9 mouse cellular contexts compared by ENCODE assay signal in genomic region chr19:21563789-21564460, GRCm38 (mm10).
A peak's percentile ranks its signal among the peaks of the same experiment; 100 is the strongest.
DNase-seq lines count a peak whose midpoint lies in the region; ATAC-seq and TF ChIP-seq lines count a peak whose summit lies in the region.
"Had no signal": no experiment of that assay in that cellular context is flagged by ENCODE, and none has a peak within 500 bp of the region (broad histone marks: within the 10 kb centered on the region; RNA-seq: fewer than 3 reads in every experiment).

No protein-coding gene starts in this region.

- peak; percentile 62 for DNase-seq in ES-E14 (ENCODE audit: low read depth, low spot score)
- peak; percentile 91 for DNase-seq in forebrain, embryonic 14.5 days (ENCODE audit: low spot score)
- peak; percentile 86 for DNase-seq in heart, postnatal 4 days
- DNase-seq in layer of hippocampus, adult 18-20 months (ENCODE audit: low spot score in 2 of 2) = peak; percentile 72 to 91
- peak; percentile 83 for DNase-seq in lung, postnatal 14 days
- peak; percentile 67 for DNase-seq in ovary, postnatal 36 days (ENCODE audit: low spot score)
- peak; percentile 76 for DNase-seq in thymus, postnatal 14 days

- in situ Hi-C loops in ES-E14 (cut with MboI; ENCODE audit: low sequenced_read_pairs in 2 of 2, unreplicated experiment in 2 of 2) = loop anchor here (10.0 to 25.0 kb wide), 2 partner anchors 177 to 189 kb away; no protein-coding TSS in a partner anchor

- H3K27ac ChIP-seq in ES-E14 (ENCODE audit: insufficient read depth, low read depth, low read length, poor library complexity, severe bottlenecking) = no peak overlapping the region
- H3K27ac ChIP-seq in forebrain, embryonic 14.5 days (ENCODE audit: low read depth, low read length) = no peak overlapping the region
- H3K27ac ChIP-seq: limb, embryonic 15.5 days had no signal

- WGBS in forebrain, embryonic 14.5 days = 24% methylated on average over 11 of the region's 11 CpGs

- no peaks in the 10 kb centered on the region; the same call in 1 of the 2 replicates for H3K9me3 ChIP-seq in ES-E14 (ENCODE audit: control insufficient read depth, insufficient read depth, low read depth, low read length)
- H3K9me3 ChIP-seq in forebrain, embryonic 14.5 days (replicated peaks; ENCODE audit: control insufficient read depth, low read length) = no peaks in the 10 kb centered on the region
- H3K9me3 ChIP-seq: limb, embryonic 15.5 days had no signal

- H3K36me3 ChIP-seq in ES-E14 (ENCODE audit: control insufficient read depth, insufficient read depth, low read length, poor library complexity, severe bottlenecking) = no peaks in the 10 kb centered on the region
- no peaks in the 10 kb centered on the region for H3K36me3 ChIP-seq in forebrain, embryonic 14.5 days (ENCODE audit: control insufficient read depth, insufficient read depth, low read length)
- H3K36me3 ChIP-seq: limb, embryonic 15.5 days had no signal

- 0 out of 4 replicates have a peak overlapping the region, but pooled peaks of 1 of the 2 experiments have one; percentile 6 for H3K4me3 ChIP-seq in ES-E14 (ENCODE audit: insufficient read depth in 1 of 2, low read depth in 1 of 2, low read length in 2 of 2, poor library complexity in 1 of 2, severe bottlenecking in 1 of 2)
- H3K4me3 ChIP-seq in forebrain, embryonic 14.5 days (ENCODE audit: low read depth, low read length) = no peak overlapping the region
- H3K4me3 ChIP-seq: limb, embryonic 15.5 days had no signal

- no peaks in the 10 kb centered on the region for H3K27me3 ChIP-seq in forebrain, embryonic 14.5 days (replicated peaks; ENCODE audit: control insufficient read depth, insufficient read depth, low read length)
- H3K27me3 ChIP-seq: limb, embryonic 15.5 days had no signal

- no peaks in the 10 kb centered on the region; a peak in 1 of 4 replicates for H3K4me1 ChIP-seq in ES-E14 (ENCODE audit: control insufficient read depth in 2 of 2, insufficient read depth in 2 of 2, low read length in 2 of 2, poor library complexity in 1 of 2)
- no peaks in the 10 kb centered on the region for H3K4me1 ChIP-seq in forebrain, embryonic 14.5 days (ENCODE audit: control insufficient read depth, insufficient read depth, low read length)
- H3K4me1 ChIP-seq: limb, embryonic 15.5 days had no signal

- H3K9ac ChIP-seq in ES-E14 (ENCODE audit: insufficient read depth, low read depth, low read length, poor library complexity, severe bottlenecking) = no peak overlapping the region
- no peak overlapping the region for H3K9ac ChIP-seq in forebrain, embryonic 14.5 days (ENCODE audit: low read length)
- H3K9ac ChIP-seq: limb, embryonic 15.5 days had no signal

- ATAC-seq in cerebellum, adult (ENCODE audit: insufficient number of reproducible peaks, low FRiP score, low TSS enrichment) = peak; percentile 74
- peak; percentile 90 for ATAC-seq in forebrain, embryonic 14.5 days

- H3K4me2 ChIP-seq in forebrain, embryonic 14.5 days (ENCODE audit: low read length) = 0 out of 2 replicates have a peak overlapping the region, but pooled peaks have one; percentile 18
- H3K4me2 ChIP-seq: limb, embryonic 15.5 days had no signal

TF ChIP-seq in ES-E14, 5 proteins besides CTCF, POLR2A, EP300 and RAD21:
- TF ChIP-seq MAFK (IDR thresholded peaks at IDR 0.05; ENCODE audit: insufficient read depth, low read depth, low read length) (no peak), ZC3H11A (IDR thresholded peaks at IDR 0.05; ENCODE audit: borderline replicate concordance, low read depth, low read length) (peak; percentile 90), ZNF384 (IDR thresholded peaks at IDR 0.05; ENCODE audit: low read depth, low read length) (no peak)
